Mouse (Mus musculus) cerebellum, adult 2 months (tissue): ENCODE measurements at regions not wholly inside any gene's neighbourhood (a gene's known extent, or its start where the extent isn't known, plus 50 kb on each side); places are given as distances from the start of the nearest gene placed in this dataset.

Source experiments
- CTCF ChIP-seq: fragments of 200-500 bp; IDR thresholded peaks from 2 replicates; pipeline ENCODE4 v1.5.1; 2011; ENCODE audit warnings: low read depth, mild to moderate bottlenecking, control low read depth, low read length, moderate library complexity, borderline replicate concordance; ENCODE audit not compliant: insufficient read depth
- POLR2A ChIP-seq: fragments of 200-500 bp; IDR thresholded peaks from 2 replicates; pipeline ENCODE4 v1.6.1; 2011; ENCODE audit warnings: low read length, control low read depth, borderline replicate concordance; ENCODE audit not compliant: insufficient read depth

- TF ChIP-seq CTCF (no peak), POLR2A (no peak)
Observed at GRCm38 (mm10) chr1:152169508-152169907, 79.6 kb upstream of the 1700025G04Rik start.
